Mouse (Mus musculus) embryonic fibroblast, embryonic 13.5 days (primary cell): ENCODE results near the gene Ldhd.

Source experiments
- CTCF ChIP-seq: IDR thresholded peaks from 2 replicates; pipeline ENCODE4 v1.5.1; 2011; ENCODE audit warnings: mild to moderate bottlenecking, control low read depth, low read length, moderate library complexity, borderline replicate concordance; ENCODE audit not compliant: insufficient read depth
- POLR2A ChIP-seq: IDR thresholded peaks from 2 replicates; pipeline ENCODE4 v1.6.1; 2011; ENCODE audit warnings: low read depth, mild to moderate bottlenecking, control low read depth, low read length, moderate library complexity

- TF ChIP-seq POLR2A: no peak
- TF ChIP-seq CTCF: no peak
Measured at GRCm38 (mm10) chr8:111588336-111588735, 41.8 kb downstream of the Ldhd start.
